Mouse (Mus musculus): ENCODE measurements around the gene Foxi2.

Foxi2 gene

DNA sequence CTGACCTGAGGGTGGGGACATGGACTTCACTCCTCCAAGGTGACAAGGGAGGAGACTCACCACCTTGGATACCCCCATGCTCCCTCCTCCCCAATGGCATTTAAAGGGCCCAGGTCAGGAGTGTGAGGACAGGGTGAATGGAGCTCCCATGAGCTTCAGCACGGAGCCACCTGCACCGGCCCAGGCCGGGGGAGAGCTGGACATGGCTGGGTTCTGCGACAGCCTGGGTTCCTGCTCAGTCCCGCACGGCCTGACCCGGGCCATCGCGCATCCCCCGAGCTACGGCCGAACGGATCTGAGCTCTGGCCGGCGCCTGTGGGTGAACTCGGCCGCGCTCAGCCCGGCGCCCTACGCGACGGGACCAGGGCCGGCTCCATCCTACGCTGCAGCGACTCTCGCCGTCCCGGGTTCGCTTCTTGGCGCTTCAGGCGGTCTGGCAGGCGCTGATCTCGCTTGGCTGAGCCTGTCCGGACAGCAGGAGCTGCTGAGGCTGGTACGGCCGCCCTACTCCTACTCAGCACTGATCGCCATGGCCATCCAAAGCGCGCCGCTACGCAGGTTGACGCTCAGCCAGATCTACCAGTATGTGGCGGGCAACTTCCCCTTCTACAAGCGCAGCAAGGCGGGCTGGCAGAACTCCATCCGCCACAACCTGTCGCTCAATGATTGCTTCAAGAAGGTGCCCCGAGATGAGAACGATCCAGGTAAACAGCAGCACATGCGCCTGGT lies at the start of gene Foxi2:
TSS of gene Foxi2 (plus strand) at position 72 of the 729 bp plus-strand sequence.
- in situ Hi-C loops (cut with MboI; ENCODE audit: unreplicated experiment in 2 of 2), result no loop called here

- in situ Hi-C loops (cut with MboI; ENCODE audit: unreplicated experiment in 2 of 2), result no loop called here
Measured at GRCm38 (mm10) chr7:135364606-135365005, 45.5 kb upstream of the Foxi2 start.

DNA sequence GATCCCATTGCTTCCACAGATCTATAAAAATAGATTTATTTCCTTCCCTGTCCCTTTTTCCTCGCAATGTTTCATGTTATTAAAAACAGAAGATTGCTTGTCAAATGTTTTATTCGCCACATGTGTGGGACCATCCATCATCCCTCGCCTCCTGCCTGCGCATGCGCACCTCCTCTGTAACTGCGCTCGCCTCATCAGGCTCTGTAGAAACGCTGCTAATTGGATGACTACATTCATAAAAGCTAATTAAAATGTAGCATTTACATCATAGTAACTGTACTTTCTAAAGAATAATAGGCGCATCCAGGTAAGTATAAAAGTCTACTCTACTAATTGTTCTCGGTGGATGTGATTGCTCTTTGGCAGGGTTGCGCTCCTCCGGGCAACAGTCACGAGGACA lies 34.1 kb upstream of the Foxi2 start:
- in situ Hi-C loops (cut with MboI; ENCODE audit: unreplicated experiment in 2 of 2), result no loop called here

- in situ Hi-C loops (cut with MboI; ENCODE audit: unreplicated experiment in 2 of 2), result no loop called here
Measured at GRCm38 (mm10) chr7:135376932-135377331, 33.2 kb upstream of the Foxi2 start.

DNA sequence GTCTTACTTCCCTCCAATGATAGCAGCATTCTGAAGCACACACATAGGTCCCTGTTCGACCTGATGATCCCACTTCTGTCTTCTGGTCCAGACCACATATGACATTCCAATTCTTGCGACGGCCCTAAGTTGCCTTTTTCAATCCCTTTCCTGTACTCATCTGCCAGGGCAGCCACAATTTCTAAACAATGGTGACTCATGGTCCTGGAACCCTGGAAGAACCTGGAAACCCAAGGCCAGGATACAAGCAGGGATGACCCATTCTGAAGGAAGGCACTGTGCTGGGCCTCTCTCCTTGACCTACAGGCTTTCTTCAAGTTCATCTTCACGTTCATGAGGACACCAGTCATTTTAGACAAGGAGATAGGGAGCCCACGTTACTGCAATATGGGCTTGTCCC lies 31.8 kb upstream of the Foxi2 start:
- in situ Hi-C loops (cut with MboI; ENCODE audit: unreplicated experiment in 2 of 2), result no loop called here

GRCm38 (mm10) chr7:135389039-135389438 lies 21.1 kb upstream of the Foxi2 start:
- in situ Hi-C loops (cut with MboI; ENCODE audit: unreplicated experiment in 2 of 2), result no loop called here

GRCm38 (mm10) chr7:135392949-135393542 lies 17.1 kb upstream of the Foxi2 start:
- in situ Hi-C loops (cut with MboI; ENCODE audit: unreplicated experiment in 2 of 2), result no loop called here

GRCm38 (mm10) chr7:135394436-135394835 lies 15.7 kb upstream of the Foxi2 start:
- in situ Hi-C loops (cut with MboI; ENCODE audit: unreplicated experiment in 2 of 2), result no loop called here

- in situ Hi-C loops (cut with MboI; ENCODE audit: unreplicated experiment in 2 of 2), result no loop called here
Measured at GRCm38 (mm10) chr7:135395242-135395641, 14.9 kb upstream of the Foxi2 start.

DNA sequence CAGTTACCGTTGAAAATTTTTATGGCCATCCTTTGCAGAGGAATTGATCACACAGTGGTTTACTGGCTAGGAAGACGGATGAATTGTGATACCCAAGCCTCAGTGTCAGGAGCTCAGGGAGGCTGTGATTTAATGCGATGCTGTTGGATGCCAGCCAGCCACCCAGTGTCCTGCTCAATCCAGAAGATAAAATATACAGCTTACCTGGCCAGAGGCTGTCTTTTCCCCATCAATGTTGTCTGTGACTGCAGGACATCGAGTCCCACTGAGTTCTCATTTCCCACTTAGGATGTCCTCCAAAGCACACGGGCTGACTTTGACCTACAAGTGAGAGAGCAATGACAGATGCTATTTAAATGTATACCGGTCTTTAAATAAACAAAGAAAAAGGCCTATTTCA lies 13.0 kb upstream of the Foxi2 start:
- in situ Hi-C loops (cut with MboI; ENCODE audit: unreplicated experiment in 2 of 2), result no loop called here

GRCm38 (mm10) chr7:135397874-135398273 lies 12.2 kb upstream of the Foxi2 start:
- in situ Hi-C loops (cut with MboI; ENCODE audit: unreplicated experiment in 2 of 2), result no loop called here

DNA sequence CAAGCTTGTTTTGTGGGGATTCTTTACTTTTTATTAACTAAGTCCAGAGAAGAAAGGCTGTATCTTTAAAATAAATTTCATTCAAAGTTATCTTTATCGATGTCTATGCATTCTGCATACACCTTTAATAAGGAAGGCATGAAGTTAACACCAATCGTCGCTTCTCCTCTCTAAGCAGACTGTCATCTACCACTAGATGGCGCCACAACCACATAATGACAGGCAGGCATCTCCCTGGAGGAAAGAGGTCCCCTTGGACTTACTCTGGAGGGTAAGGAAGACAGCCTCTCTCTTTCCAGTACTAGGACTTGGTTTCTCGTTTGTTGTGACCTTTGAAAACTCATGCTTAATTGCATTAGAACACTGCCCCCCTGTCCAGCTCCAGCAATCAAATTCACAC lies 6.7 kb upstream of the Foxi2 start:
- in situ Hi-C loops (cut with MboI; ENCODE audit: unreplicated experiment in 2 of 2), result loop anchor here (5.0 to 10.0 kb wide), 3 partner anchors 221 to 331 kb away; no protein-coding TSS in a partner anchor

DNA sequence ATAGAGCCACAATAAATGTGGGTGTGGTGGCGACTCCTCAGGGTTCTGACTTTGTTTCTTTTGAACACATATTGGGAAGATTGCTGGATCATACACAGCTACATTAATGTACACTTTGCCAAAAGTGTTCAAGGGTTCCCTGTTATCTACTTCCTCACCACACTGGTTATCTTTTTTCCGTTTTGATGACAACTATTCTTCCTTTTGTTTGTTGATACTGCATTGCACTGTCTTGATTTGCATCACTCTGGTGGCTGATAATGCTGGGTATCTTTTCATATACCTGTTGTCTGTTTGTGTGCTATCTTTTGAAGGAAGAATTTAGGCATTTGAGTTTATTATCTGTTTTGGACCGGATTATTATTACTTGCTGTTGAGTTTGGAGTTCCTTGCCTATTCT lies 3.3 kb upstream of the Foxi2 start:
- in situ Hi-C loops (cut with MboI; ENCODE audit: unreplicated experiment in 2 of 2), result loop anchor here (5.0 to 10.0 kb wide), 3 partner anchors 81 to 328 kb away; no protein-coding TSS in a partner anchor

GRCm38 (mm10) chr7:135408501-135408900 lies 1.6 kb upstream of the Foxi2 start:
- in situ Hi-C loops (cut with MboI; ENCODE audit: unreplicated experiment in 2 of 2), result loop anchor here (5.0 to 10.0 kb wide), 3 partner anchors 79 to 326 kb away; no protein-coding TSS in a partner anchor

DNA sequence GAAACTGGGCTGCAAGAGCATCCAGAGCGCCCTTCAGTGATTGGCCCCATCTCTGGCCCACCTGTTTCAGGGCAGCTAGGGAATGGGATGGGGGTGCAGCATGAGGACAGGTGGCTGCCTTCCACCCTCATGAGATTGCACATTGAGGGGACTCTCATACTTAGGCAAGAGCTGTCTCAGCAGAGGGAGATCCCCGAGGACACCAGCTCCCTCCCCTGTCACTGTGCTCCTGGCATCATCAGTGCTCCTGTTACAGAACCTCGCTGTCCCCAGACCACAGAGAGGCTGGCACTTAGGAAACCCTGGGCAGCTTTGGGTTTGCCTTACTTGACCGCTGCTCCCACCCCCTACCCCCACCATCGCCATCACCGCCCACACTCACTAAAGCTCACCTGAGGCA lies 2.2 kb downstream of the Foxi2 start:
- in situ Hi-C loops (cut with MboI; ENCODE audit: unreplicated experiment in 2 of 2), result no loop called here

DNA sequence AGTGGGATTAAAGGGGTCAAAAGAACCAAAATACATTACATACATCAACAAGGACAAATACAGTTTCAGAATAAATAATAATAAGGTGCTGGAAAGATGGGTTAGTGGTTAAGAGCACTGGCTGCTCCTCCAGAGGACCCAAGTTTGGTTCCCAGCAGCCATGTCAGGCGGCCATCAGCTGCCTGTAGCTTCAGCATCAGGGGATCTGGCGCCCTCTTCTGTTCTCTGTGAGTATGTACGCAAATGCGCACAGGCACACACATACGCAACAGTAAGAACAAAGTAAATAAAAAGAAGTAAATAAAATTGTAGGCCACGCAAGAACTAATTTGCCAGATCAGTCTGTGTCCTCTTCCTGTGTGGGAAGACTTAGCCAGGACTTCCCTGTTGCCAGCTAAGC lies 18.7 kb downstream of the Foxi2 start:
- in situ Hi-C loops (cut with MboI; ENCODE audit: unreplicated experiment in 2 of 2), result no loop called here

DNA sequence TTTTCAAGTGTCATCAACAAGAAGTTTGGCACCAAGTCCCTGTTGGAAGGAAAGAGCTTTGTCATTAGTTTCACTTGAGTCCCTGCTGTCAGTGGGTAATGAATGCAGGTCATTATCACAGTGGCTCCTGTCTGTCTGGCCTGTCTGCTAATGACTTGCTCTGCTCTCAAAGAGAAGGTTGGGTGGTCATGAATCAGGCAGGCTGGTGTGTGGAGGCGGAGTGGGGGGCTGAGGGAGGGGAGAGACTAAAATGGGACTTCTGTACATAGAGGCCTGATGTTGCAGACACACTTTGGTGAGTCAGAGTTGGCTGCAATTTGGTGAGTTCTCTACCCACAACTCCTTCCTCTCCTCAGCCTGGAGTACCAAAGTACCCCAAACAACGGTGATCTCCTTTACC lies 20.8 kb downstream of the Foxi2 start:
- in situ Hi-C loops (cut with MboI; ENCODE audit: unreplicated experiment in 2 of 2), result no loop called here

DNA sequence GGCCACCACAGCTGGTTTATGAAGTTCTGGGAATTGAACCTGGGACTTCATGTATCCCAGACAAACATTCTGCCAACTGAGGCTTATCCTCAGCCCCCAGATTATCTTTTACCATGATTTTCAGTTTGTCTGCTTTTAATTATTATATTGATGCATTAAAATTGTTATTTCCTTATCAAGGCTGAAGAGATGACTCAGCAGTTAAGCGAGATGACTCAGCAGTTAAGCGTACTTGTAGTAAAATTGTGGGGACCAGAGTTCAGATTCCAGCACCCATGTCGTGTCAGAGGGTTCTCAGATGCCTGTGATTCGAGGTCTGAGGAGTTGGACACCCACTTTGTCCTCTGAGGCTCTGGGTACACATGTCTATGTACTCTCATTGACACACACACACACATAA lies 33.8 kb downstream of the Foxi2 start:
- in situ Hi-C loops (cut with MboI; ENCODE audit: unreplicated experiment in 2 of 2), result no loop called here

GRCm38 (mm10) chr7:135451340-135451739 lies 41.2 kb downstream of the Foxi2 start:
- in situ Hi-C loops (cut with MboI; ENCODE audit: unreplicated experiment in 2 of 2), result no loop called here

- in situ Hi-C loops (cut with MboI; ENCODE audit: unreplicated experiment in 2 of 2), result no loop called here
Measured at GRCm38 (mm10) chr7:135452366-135452765, 42.3 kb downstream of the Foxi2 start.

DNA sequence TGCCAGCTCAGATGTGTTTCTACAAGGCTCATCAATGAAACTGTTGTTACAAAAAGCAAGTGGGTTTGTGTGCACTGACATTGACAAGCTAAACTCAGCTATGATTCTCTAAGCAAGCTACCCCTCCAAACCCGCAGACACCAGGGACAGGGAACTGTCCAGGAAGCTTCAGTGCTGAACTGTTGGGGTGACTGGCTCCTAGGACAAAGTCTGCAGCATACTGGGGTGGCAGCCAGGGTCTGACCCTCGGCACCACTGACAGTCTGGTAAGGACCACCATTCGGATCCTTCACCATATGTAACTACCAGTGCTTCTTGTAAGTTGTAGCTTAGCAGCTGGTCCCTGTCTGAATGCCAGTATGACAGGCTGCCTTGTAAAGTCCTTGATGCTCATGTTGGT lies 43.6 kb downstream of the Foxi2 start:
- in situ Hi-C loops (cut with MboI; ENCODE audit: unreplicated experiment in 2 of 2), result no loop called here

Data from v-Abl transformed pro-B cells (cell line).